Mouse (Mus musculus): ENCODE measurements around the gene C1qtnf6. TPM values are rescaled to one million over a fixed set of nuclear protein-coding genes. Genes with fewer than 3 reads are reported as not detected.
A peak's percentile ranks its signal among the peaks of the same experiment; 100 is the strongest.

Gene C1qtnf6
- total RNA-seq (2017): 0.24 and 0.50 TPM in 2 replicates

GRCm38 (mm10) chr15:78530671-78531450 lies at the start of gene C1qtnf6:
Gene C1qtnf6, minus strand, starts transcription at chr15:78531416.
- ATAC-seq (replicated peaks; ENCODE audit: low read depth, poor library complexity, severe bottlenecking): no peak

GRCm38 (mm10) chr15:78576284-78576810 lies 45.1 kb upstream of the C1qtnf6 start:
- ATAC-seq (replicated peaks; ENCODE audit: low read depth, poor library complexity, severe bottlenecking): no peak

GRCm38 (mm10) chr15:78572658-78573397 lies 41.6 kb upstream of the C1qtnf6 start, which contains the start of gene Rac2:
Gene Rac2, minus strand, starts transcription at chr15:78572783.
- ATAC-seq (replicated peaks; ENCODE audit: low read depth, poor library complexity, severe bottlenecking): peak; percentile 81

- no peak for ATAC-seq (replicated peaks; ENCODE audit: low read depth, poor library complexity, severe bottlenecking)
These were observed 41.0 kb upstream of the C1qtnf6 start for GRCm38 (mm10) chr15:78572270-78572600.

- peak; percentile 80 for ATAC-seq (replicated peaks; ENCODE audit: low read depth, poor library complexity, severe bottlenecking)
These were observed 40.5 kb upstream of the C1qtnf6 start for GRCm38 (mm10) chr15:78571554-78572269.

- ATAC-seq (replicated peaks; ENCODE audit: low read depth, poor library complexity, severe bottlenecking): no peak
These were observed 39.0 kb upstream of the C1qtnf6 start for GRCm38 (mm10) chr15:78570170-78570569.

- ATAC-seq (replicated peaks; ENCODE audit: low read depth, poor library complexity, severe bottlenecking): no peak
These were observed 36.4 kb upstream of the C1qtnf6 start for GRCm38 (mm10) chr15:78567608-78568120.

- no peak for ATAC-seq (replicated peaks; ENCODE audit: low read depth, poor library complexity, severe bottlenecking)
These were observed 33.7 kb upstream of the C1qtnf6 start for GRCm38 (mm10) chr15:78564764-78565435.

GRCm38 (mm10) chr15:78563937-78564336 lies 32.7 kb upstream of the C1qtnf6 start:
- ATAC-seq (replicated peaks; ENCODE audit: low read depth, poor library complexity, severe bottlenecking): peak; percentile 86

GRCm38 (mm10) chr15:78563344-78563743 lies 32.1 kb upstream of the C1qtnf6 start:
- no peak for ATAC-seq (replicated peaks; ENCODE audit: low read depth, poor library complexity, severe bottlenecking)

GRCm38 (mm10) chr15:78559141-78559979 lies 28.1 kb upstream of the C1qtnf6 start:
- no peak for ATAC-seq (replicated peaks; ENCODE audit: low read depth, poor library complexity, severe bottlenecking)

- ATAC-seq (replicated peaks; ENCODE audit: low read depth, poor library complexity, severe bottlenecking): no peak
These were observed 26.7 kb upstream of the C1qtnf6 start for GRCm38 (mm10) chr15:78557693-78558535.

GRCm38 (mm10) chr15:78554545-78555313 lies 23.5 kb upstream of the C1qtnf6 start:
- no peak for ATAC-seq (replicated peaks; ENCODE audit: low read depth, poor library complexity, severe bottlenecking)

- ATAC-seq (replicated peaks; ENCODE audit: low read depth, poor library complexity, severe bottlenecking): no peak
These were observed 18.0 kb upstream of the C1qtnf6 start for GRCm38 (mm10) chr15:78549189-78549734.

- ATAC-seq (replicated peaks; ENCODE audit: low read depth, poor library complexity, severe bottlenecking): no peak
These were observed 17.5 kb upstream of the C1qtnf6 start for GRCm38 (mm10) chr15:78548711-78549110.

- ATAC-seq (replicated peaks; ENCODE audit: low read depth, poor library complexity, severe bottlenecking): peak; percentile 79
These were observed 17.1 kb upstream of the C1qtnf6 start for GRCm38 (mm10) chr15:78548336-78548665.

Measured in common myeloid progenitor, adult 5-6 weeks (primary cell).